8 mouse cellular contexts compared by ENCODE assay signal in the genomic region with DNA sequence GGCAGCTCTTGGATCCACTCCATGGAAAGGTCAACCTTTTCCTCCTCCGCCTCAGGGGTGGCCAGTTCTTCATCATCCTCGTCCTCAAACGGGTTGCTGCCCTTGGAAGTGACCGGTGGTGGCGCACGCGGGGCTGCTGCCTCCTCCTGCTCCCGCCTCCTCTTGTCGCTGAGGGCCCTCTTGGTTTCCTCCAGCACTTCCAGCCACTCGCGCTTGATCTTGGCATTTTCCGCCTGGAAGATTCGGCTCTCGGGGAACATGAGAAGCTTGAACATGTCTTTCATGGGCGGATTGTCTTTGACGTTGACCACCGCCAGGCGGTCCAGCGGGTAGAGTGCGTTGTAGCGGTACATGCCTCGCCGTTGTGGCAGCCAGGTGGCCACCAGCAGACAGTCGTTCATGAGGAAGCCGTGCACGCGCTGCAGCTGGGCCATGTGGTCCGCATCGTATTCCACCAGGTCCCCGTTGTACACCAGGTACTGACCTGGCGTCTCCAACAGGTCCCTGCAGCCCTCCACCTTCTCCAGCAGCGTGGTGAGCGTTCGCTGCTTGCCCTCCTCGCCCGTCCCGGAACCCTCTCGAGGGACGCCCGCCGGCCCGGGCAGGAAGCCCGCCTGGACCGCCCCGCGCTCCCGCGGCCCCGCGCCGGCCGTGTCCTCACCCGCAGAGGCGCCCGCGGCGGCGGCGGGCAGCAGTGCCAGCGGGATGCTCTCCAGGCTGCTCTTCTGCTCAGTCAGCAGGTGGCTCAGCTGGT. TPM values are rescaled to one million over a fixed set of nuclear protein-coding genes. Genes with fewer than 3 reads are reported as not detected.
DNase-seq lines count a peak whose midpoint lies in the region; ATAC-seq lines count a peak whose summit lies in the region.

No protein-coding gene starts in this region.

- no peaks in the 10 kb centered on the region for H3K9me3 ChIP-seq in hindbrain, embryonic 12.5 days (replicated peaks)

- H3K4me1 ChIP-seq in hindbrain, embryonic 12.5 days: peaks cover 36% of the 10 kb centered on the region

- peak overlapping the region; percentile 95 for H3K4me2 ChIP-seq in hindbrain, embryonic 12.5 days (replicated peaks)

- 3% methylated on average over 51 of the region's 60 CpGs for WGBS in hindbrain, embryonic 12.5 days

- H3K27me3 ChIP-seq in hindbrain, embryonic 12.5 days: no peaks in the 10 kb centered on the region

- DNase-seq in R1 (ENCODE audit: low read depth, low spot score): peak; percentile 44
- DNase-seq in cerebellum, postnatal 25 days: peak; percentile 82 to 88
- DNase-seq in frontal cortex, postnatal 14 days (ENCODE audit: low spot score in 2 of 2): peak; percentile 66 to 71
- peak; percentile 60 to 66 for DNase-seq in layer of hippocampus, postnatal 36 days
- DNase-seq in lung, postnatal 36 days: peak; percentile 91
- DNase-seq in retina, postnatal 7 days (ENCODE audit: low read depth, low spot score): peak; percentile 58
- peak; percentile 67 to 69 for DNase-seq in urinary bladder, adult 18-20 months (ENCODE audit: low spot score in 2 of 2)

- H3K9ac ChIP-seq in hindbrain, embryonic 12.5 days: peak overlapping the region; percentile 91

- H3K4me3 ChIP-seq in hindbrain, embryonic 12.5 days: peak overlapping the region; percentile 91

- peak overlapping the region; percentile 84 for H3K27ac ChIP-seq in hindbrain, embryonic 12.5 days

- ATAC-seq in hindbrain, embryonic 12.5 days (ENCODE audit: low FRiP score): peak; percentile 60

- H3K36me3 ChIP-seq in hindbrain, embryonic 12.5 days: peaks cover 47% of the 10 kb centered on the region

RNA-seq across cellular contexts. Expression of gene Exoc8, which starts 0.7 kb away (rescaled TPM):
- 17.2 and 18.8 TPM in 2 replicates for polyA plus RNA-seq in hindbrain, embryonic 12.5 days (2016; fragmentation: Nextera tagmentation; extraction: Ambion mirVana)
- 10 to 100 TPM; 36.6 to 36.8 TPM for total RNA-seq in layer of hippocampus, postnatal 36 days (2021)

RNA-seq across cellular contexts. Expression of gene Sprtn, which starts 0.9 kb away (rescaled TPM):
- polyA plus RNA-seq in hindbrain, embryonic 12.5 days (2016; fragmentation: Nextera tagmentation; extraction: Ambion mirVana): 15.2 and 17.0 TPM in 2 replicates
- 10 to 100 TPM; 14.4 to 16.1 TPM for total RNA-seq in layer of hippocampus, postnatal 36 days (2021)

RNA-seq across cellular contexts. Expression of gene 2810004N23Rik, which starts 33.9 kb away (rescaled TPM):
- polyA plus RNA-seq in hindbrain, embryonic 12.5 days (2016; fragmentation: Nextera tagmentation; extraction: Ambion mirVana): 42.2 and 43.9 TPM in 2 replicates
- total RNA-seq in layer of hippocampus, postnatal 36 days (2021): 10 to 100 TPM; 23.3 to 26.1 TPM

RNA-seq across cellular contexts. Expression of gene Gnpat, which starts 34.0 kb away (rescaled TPM):
- polyA plus RNA-seq in hindbrain, embryonic 12.5 days (2016; fragmentation: Nextera tagmentation; extraction: Ambion mirVana): 103 and 107 TPM in 2 replicates
- 10 to 100 TPM; 55.6 to 68.3 TPM for total RNA-seq in layer of hippocampus, postnatal 36 days (2021)

RNA-seq across cellular contexts. Expression of gene Egln1, which starts 52.3 kb away (rescaled TPM):
- polyA plus RNA-seq in hindbrain, embryonic 12.5 days (2016; fragmentation: Nextera tagmentation; extraction: Ambion mirVana): 17.3 and 17.5 TPM in 2 replicates
- 10 to 100 TPM; 62.5 to 63.4 TPM for total RNA-seq in layer of hippocampus, postnatal 36 days (2021)

Comparison
In these comparisons a context has a peak if more than half of its experiments do, and no peak if none do; other contexts are left out.
1. Peak in every context shown above with its lines: DNase-seq, ATAC-seq, H3K4me3 ChIP-seq and H3K27ac ChIP-seq.